Mouse (Mus musculus): ENCODE results near the gene Hspb9.

Hspb9 gene

DNA sequence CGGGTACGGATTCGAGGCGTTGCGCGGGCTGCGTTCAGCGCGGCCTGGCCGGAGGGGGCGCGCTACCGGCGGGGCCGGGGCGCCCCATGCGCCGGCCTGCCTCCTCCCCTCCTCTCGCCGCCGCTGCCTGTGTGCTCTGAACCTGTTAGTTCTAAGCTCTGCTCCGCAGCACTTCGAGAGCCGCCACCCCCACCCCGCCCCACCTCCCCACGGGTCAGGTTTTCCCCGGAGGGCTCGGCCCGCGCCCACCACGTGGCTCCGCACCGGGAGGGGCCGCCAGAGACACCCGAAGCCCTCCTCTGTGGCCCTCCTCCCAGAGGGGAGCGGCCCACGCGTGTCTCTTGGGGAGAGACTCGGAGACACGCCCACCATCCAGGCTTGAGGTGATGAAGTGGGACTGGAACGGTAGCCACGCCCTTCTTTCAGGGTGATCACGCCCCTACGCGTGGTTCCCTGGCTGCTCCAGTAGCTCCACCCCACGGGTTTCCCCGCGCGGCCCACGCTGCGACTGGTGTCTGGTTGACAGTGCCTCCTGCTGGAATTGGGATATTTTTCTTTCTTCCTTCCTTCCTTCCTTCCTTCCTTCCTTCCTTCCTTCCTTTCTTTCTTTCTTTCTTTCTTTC is 46.1 kb downstream of the Hspb9 start, which contains the start of gene Kcnh4:
TSS of gene Kcnh4 (minus strand) at position 332 of the 623 bp plus-strand sequence.
- no peak for DNase-seq (ENCODE audit: low read depth)

DNA sequence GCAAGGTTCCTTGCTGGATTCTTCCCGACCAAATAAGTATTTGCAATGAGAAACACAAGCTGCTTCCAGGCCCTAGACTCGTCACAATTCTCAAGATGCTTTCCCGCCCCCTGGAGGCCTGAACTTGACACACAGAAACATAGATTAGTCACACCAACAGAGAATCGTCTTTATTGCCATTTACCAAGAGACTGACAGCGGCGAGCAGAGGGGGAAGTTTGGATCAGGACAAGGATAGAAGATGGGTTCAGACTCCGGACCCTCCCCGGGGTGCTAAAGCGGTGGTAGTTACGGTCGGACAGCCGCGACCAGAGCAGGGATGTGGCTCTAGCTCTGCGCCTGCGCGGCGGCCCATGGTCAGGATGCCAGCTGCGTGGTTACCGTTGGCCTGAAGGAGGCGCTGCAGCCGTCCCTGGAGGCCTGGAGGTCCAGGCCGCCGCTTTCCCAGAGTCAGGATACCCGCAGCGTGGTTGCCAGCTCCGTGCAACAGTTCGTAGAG is 47.9 kb downstream of the Hspb9 start:
- DNase-seq (ENCODE audit: low read depth) = peak; percentile 73

DNA sequence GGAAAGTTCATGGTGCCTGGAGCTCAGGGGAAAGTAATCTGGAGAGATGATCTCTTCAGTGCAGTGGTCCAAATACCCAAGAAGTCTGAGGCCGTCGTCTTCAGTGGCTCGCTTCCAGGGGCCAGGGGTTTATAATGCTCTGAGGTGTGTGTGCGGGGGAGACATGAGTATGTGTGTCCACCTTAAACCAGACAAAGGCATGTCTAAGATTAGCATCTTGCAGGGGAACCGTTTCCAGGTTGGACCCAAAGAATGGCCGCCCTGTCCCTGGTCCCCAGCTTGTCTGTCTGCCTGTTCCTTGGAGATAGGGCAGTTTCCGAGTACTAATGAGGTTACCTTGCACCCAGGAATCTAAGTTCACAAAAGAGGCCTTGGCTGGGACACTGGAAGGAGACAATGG is 49.2 kb downstream of the Hspb9 start, which contains the start of gene Hcrt:
TSS of gene Hcrt (minus strand) at position 101 of the 400 bp plus-strand sequence.
- DNase-seq (ENCODE audit: low read depth) = no peak
